Mouse (Mus musculus) heart, postnatal 36 days (tissue): Measurements from ENCODE around the gene Cebpg. TPM values are rescaled to one million over a fixed set of nuclear protein-coding genes. Genes with fewer than 3 reads are reported as not detected.

Experiments
- DNase-seq, 2 experiments: peaks; one replicate each; pipeline ENCODE4 v3.0.0; 2021 to 2022
- intact Hi-C: fragments of 180-260 bp; cut with DNase I; formaldehyde crosslinking; loops from one replicate; pipeline ENCODE4 v1.15.1; 2025
- microRNA-seq, 2 experiments: library from miRNA; unstranded; fragments of <30 nt; microRNA quantifications; one replicate each; pipeline ENCODE4 v1.2.0; 2021; ENCODE audit warnings: borderline number of aligned reads in 2 of 2
- total RNA-seq, 2 experiments: library from RNA; stranded (reverse); gene quantifications; 2 replicates each; pipeline ENCODE4 v1.2.3; 2021

Cebpg gene
- total RNA-seq, 2 experiments from 2014 or later = 21.5 to 24.6 TPM

- intact Hi-C loops = no loop called here
- no peak for DNase-seq
Observed at GRCm38 (mm10) chr7:35028559-35028958, 27.8 kb downstream of the Cebpg start.

GRCm38 (mm10) chr7:35027801-35028420, 28.5 kb downstream of the Cebpg start:
- intact Hi-C loops = loop anchor here (2.0 kb wide), 1 partner anchor 53 kb away; no protein-coding TSS in a partner anchor

GRCm38 (mm10) chr7:35026838-35027291, 29.5 kb downstream of the Cebpg start:
- intact Hi-C loops = loop anchor here (1.0 to 2.0 kb wide), 4 partner anchors 54 to 237 kb away; partner anchors contain the start of gene Cebpa
- peak; percentile 59 to 67 for DNase-seq

More at GRCm38 (mm10) chr7:35027801-35028420, 28.5 kb downstream of the Cebpg start:
- no peak for DNase-seq

- no peak for DNase-seq
- intact Hi-C loops = loop anchor here (1.0 to 2.0 kb wide), 4 partner anchors 55 to 238 kb away; partner anchors contain the start of gene Cebpa
Observed at GRCm38 (mm10) chr7:35026276-35026630, 30.1 kb downstream of the Cebpg start.

GRCm38 (mm10) chr7:35025409-35026275, 30.7 kb downstream of the Cebpg start:
- intact Hi-C loops = loop anchor here (1.0 to 2.0 kb wide), 4 partner anchors 55 to 239 kb away; partner anchors contain the start of gene Cebpa
- peak; percentile 85 to 90 for DNase-seq

- intact Hi-C loops = no loop called here
- DNase-seq = no peak
Observed at GRCm38 (mm10) chr7:35024426-35024825, 31.9 kb downstream of the Cebpg start.

GRCm38 (mm10) chr7:35023251-35023650, 33.1 kb downstream of the Cebpg start:
- intact Hi-C loops = no loop called here
- no peak for DNase-seq

- no peak for DNase-seq
- intact Hi-C loops = no loop called here
Observed at GRCm38 (mm10) chr7:35021365-35021764, 35.0 kb downstream of the Cebpg start.

- intact Hi-C loops = no loop called here
- DNase-seq = no peak
Observed at GRCm38 (mm10) chr7:35015252-35015651, 41.1 kb downstream of the Cebpg start.

- intact Hi-C loops = no loop called here
- DNase-seq = no peak
Observed at GRCm38 (mm10) chr7:35013228-35013627, 43.1 kb downstream of the Cebpg start.

GRCm38 (mm10) chr7:35006661-35007060, 49.7 kb downstream of the Cebpg start:
- DNase-seq = no peak
- intact Hi-C loops = loop anchor here (10.0 kb wide), 1 partner anchor 142 kb away; no protein-coding TSS in a partner anchor

GRCm38 (mm10) chr7:35003171-35003737, 53.1 kb downstream of the Cebpg start:
- no peak for DNase-seq
- intact Hi-C loops = loop anchor here (10.0 kb wide), 1 partner anchor 138 kb away; no protein-coding TSS in a partner anchor

- peak; percentile 50 to 51 for DNase-seq
- intact Hi-C loops = loop anchor here (1.0 to 10.0 kb wide), 2 partner anchors 136 to 325 kb away; no protein-coding TSS in a partner anchor
Observed at GRCm38 (mm10) chr7:35000839-35001238, 55.5 kb downstream of the Cebpg start.

Small RNAs within 50 kb of the gene (microRNA-seq; reads per million reads assigned to microRNA genes)
- 0 reads per million in 2 experiments for gene Gm25033

Other genes with a start within 250 kb of the Cebpg start
- gene Chst8, start 243.9 kb downstream of the Cebpg start, total RNA-seq = under 1 TPM in 1 of 2 experiments, not detected in 1; 0.24 TPM
- gene Pepd, start 144.2 kb downstream of the Cebpg start, total RNA-seq = 10 to 100 TPM; 24.1 to 25.9 TPM
- gene Cebpa, start 62.7 kb upstream of the Cebpg start, total RNA-seq = 1 to 10 TPM; 4.5 to 9.4 TPM
- gene Slc7a10, start 129.8 kb upstream of the Cebpg start, total RNA-seq = 1 to 10 TPM in 1 of 2 experiments, under 1 TPM in 1; 0.19 to 1.0 TPM
- gene Lrp3, start 158.9 kb upstream of the Cebpg start, total RNA-seq = 1 to 10 TPM; 8.2 to 9.5 TPM